Mouse (Mus musculus): ENCODE measurements around the gene Bco1.

- no peak for TF ChIP-seq CTCF (IDR thresholded peaks at IDR 0.05; ENCODE audit: insufficient read depth, low read length)
- TF ChIP-seq POLR2A (IDR thresholded peaks at IDR 0.05; ENCODE audit: borderline replicate concordance, extremely low read depth, low read depth, low read length): no peak
Measured at GRCm38 (mm10) chr8:117174536-117174935, 78.9 kb downstream of the Bco1 start.
